Mouse (Mus musculus): Measurements from ENCODE around the gene Ufc1. TPM values are rescaled to one million over a fixed set of nuclear protein-coding genes. Genes with fewer than 3 reads are reported as not detected.

The Ufc1 gene
- total RNA-seq (2014; rRNA removed) (96.6 and 123 TPM in 2 replicates), polyA plus RNA-seq (2015; fragmentation: Nextera tagmentation; extraction: Ambion mirVana) (133 and 150 TPM in 2 replicates)

DNA sequence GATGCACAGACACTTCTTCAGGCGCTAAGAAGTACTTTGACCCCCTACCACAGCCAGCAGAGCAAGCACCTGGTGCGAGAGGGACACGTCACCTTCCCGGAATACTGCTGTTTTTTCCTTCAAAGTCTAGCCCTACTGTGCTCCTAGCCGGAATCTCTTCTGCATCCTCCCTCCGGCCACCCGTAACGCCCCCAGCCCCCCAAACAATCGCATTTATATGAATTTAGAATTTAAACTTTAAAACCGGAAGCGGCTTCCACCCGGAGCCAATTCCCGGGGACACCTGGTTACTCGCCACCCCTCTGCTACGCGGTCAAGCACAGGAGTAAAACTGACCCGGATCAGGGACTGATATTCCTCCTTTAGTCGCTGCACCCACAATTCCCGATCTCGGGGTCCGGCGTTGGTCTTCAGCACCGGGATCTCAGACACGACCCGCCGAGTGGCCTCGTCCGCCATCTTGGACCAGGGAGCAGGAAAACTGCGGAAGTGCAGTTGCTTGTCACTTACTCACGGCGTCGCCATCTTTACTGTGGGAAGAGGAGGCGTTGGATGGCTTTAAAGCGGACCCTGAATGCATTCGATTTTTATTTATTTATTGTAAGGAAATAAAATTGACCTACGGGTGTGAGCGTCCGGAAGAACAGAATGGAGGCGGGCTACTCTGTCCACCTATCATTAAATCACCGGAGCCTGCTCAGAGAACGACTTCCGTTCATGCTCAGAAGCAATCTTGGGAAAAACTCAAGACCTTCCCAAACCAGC, at the start of gene Ufc1:
Gene Ufc1, minus strand, starts transcription at position 727 of the 765 bp plus-strand sequence.
- WGBS, result 1% methylated on average over 42 of the region's 42 CpGs
- Histone ChIP-seq H3K9ac (peak within 1 kb of the TSS; percentile 87), H3K9me3 (ENCODE audit: low read length) (no peaks in the 10 kb centered on the region), H3K4me1 (ENCODE audit: insufficient read depth) (peaks cover 8% of the 10 kb centered on the region), H3K4me3 (ENCODE audit: low read depth, low read length) (peak within 1 kb of the TSS; percentile 63), H3K27ac (ENCODE audit: low read depth, low read length) (peak within 1 kb of the TSS; percentile 94), H3K4me2 (ENCODE audit: low read depth) (peak within 1 kb of the TSS; percentile 53), H3K27me3 (ENCODE audit: insufficient read depth, low read length) (peaks cover 6% of the 10 kb centered on the region; the same call in 1 of the 2 replicates), H3K36me3 (ENCODE audit: insufficient read depth) (peaks cover 4% of the 10 kb centered on the region; the same call in 1 of the 2 replicates)
- ATAC-seq (peak; percentile 89), DNase-seq (peak; percentile 93)
- peak; percentile 51 for TF ChIP-seq CTCF (IDR thresholded peaks at IDR 0.05; ENCODE audit: low read depth)

- H3K36me3 ChIP-seq (ENCODE audit: insufficient read depth), result peaks cover 46% of the 10 kb centered on the region
- H3K9ac ChIP-seq, result no peak overlapping the region
- no peak; the same call in 1 of the 2 replicates for TF ChIP-seq CTCF (IDR thresholded peaks at IDR 0.05; ENCODE audit: low read depth)
- no peaks in the 10 kb centered on the region for H3K27me3 ChIP-seq (ENCODE audit: insufficient read depth, low read length)
- H3K9me3 ChIP-seq (ENCODE audit: low read length), result peaks cover 7% of the 10 kb centered on the region; the same call in 1 of the 2 replicates
- DNase-seq (no peak), ATAC-seq (no peak)
- H3K4me2 ChIP-seq (ENCODE audit: low read depth), result no peak overlapping the region
- WGBS, result 79% methylated on average over 9 of the region's 9 CpGs
- peaks cover 16% of the 10 kb centered on the region for H3K4me1 ChIP-seq (ENCODE audit: insufficient read depth)
- H3K27ac ChIP-seq (ENCODE audit: low read depth, low read length), result no peak overlapping the region
- H3K4me3 ChIP-seq (ENCODE audit: low read depth, low read length), result no peak overlapping the region
Measured at GRCm38 (mm10) chr1:171343922-171344677, 49.3 kb upstream of the Ufc1 start.

GRCm38 (mm10) chr1:171342262-171343207, 47.7 kb upstream of the Ufc1 start:
- ATAC-seq, result no peak
- Histone ChIP-seq H3K9me3 (ENCODE audit: low read length) (peaks cover 7% of the 10 kb centered on the region; the same call in 1 of the 2 replicates), H3K27me3 (ENCODE audit: insufficient read depth, low read length) (no peaks in the 10 kb centered on the region), H3K4me1 (ENCODE audit: insufficient read depth) (peaks cover 16% of the 10 kb centered on the region), H3K4me2 (ENCODE audit: low read depth) (no peak overlapping the region), H3K27ac (ENCODE audit: low read depth, low read length) (no peak overlapping the region), H3K9ac (no peak overlapping the region), H3K36me3 (ENCODE audit: insufficient read depth) (peaks cover 57% of the 10 kb centered on the region), H3K4me3 (ENCODE audit: low read depth, low read length) (no peak overlapping the region)
- TF ChIP-seq CTCF (IDR thresholded peaks at IDR 0.05; ENCODE audit: low read depth), result no peak
- 93% methylated on average over 16 of the region's 16 CpGs for WGBS
- DNase-seq, result no peak

DNA sequence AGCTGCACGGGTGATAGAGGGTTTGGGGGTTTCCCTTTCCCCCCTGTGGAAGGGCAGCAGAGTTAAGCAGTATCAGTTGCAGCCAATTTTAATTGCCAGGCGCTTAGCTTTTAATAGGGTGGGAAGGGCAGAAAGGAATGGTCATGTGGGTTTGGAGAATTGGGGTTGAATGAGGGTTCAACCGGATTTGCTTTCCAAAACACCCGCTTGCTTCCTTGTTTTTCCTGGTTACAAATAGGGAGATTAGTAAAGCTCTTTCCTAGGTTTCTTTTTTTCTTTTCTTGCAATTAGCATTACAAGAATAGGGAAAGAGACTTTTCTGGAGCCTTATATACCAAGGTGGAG, 35.4 kb upstream of the Ufc1 start:
- H3K4me1 ChIP-seq (ENCODE audit: insufficient read depth), result peaks cover 23% of the 10 kb centered on the region
- peak overlapping the region; percentile 98 for H3K4me3 ChIP-seq (ENCODE audit: low read depth, low read length)
- peak overlapping the region; percentile 74 for H3K4me2 ChIP-seq (ENCODE audit: low read depth)
- WGBS, result 0% methylated on average over 4 of the region's 4 CpGs
- no peak for ATAC-seq
- H3K36me3 ChIP-seq (ENCODE audit: insufficient read depth), result peaks cover 3% of the 10 kb centered on the region
- DNase-seq, result no peak
- no peaks in the 10 kb centered on the region for H3K9me3 ChIP-seq (ENCODE audit: low read length)
- no peak for TF ChIP-seq CTCF (IDR thresholded peaks at IDR 0.05; ENCODE audit: low read depth)
- H3K27ac ChIP-seq (ENCODE audit: low read depth, low read length), result peak overlapping the region; percentile 99
- peak overlapping the region; percentile 98 for H3K9ac ChIP-seq
- H3K27me3 ChIP-seq (ENCODE audit: insufficient read depth, low read length), result no peaks in the 10 kb centered on the region

DNA sequence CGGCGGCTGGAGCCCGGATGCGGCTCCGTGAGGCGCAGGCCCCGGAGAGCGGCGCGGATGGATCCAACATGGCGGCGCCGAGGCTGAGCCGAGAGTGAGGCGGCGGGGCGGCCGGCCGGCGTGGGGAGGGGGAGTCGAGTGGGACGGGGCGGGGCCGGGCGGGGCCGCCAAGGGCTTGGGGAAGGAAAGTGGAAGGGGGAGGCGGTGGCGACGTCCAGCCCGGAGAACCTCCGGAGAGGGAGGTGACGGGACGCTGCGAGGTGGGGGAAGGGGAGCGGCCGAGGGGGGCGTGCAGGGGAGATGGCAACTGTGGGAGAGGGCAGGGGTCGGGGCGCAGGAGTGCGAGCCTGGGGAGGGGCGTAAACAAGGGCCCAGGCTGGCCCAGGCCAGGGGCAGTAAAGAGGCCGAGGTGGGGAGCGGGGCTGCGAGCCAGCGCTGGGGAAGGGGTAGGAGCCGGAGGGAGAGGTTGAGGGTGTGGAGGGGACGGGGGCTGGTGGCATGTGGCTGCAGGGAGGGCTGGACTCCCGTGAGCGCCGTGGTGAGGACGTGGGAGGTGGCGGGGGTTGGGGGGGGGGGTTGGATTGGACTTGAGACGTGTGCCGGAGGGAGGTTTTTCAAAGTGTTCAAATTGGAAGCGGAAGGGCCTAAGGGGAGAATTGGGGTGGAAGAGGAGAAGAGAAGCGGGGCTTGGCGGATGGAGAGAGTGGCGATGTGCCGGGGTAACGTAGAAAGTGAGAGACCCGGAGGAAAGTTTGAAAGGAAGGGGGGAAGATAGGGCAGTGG, 34.8 kb upstream of the Ufc1 start:
- H3K9ac ChIP-seq, result peak overlapping the region; percentile 98
- 1% methylated on average over 48 of the region's 61 CpGs for WGBS
- H3K4me1 ChIP-seq (ENCODE audit: insufficient read depth), result peaks cover 23% of the 10 kb centered on the region
- peak overlapping the region; percentile 98 for H3K4me3 ChIP-seq (ENCODE audit: low read depth, low read length)
- peaks cover 1% of the 10 kb centered on the region for H3K36me3 ChIP-seq (ENCODE audit: insufficient read depth)
- TF ChIP-seq CTCF (IDR thresholded peaks at IDR 0.05; ENCODE audit: low read depth), result no peak
- peak overlapping the region; percentile 74 for H3K4me2 ChIP-seq (ENCODE audit: low read depth)
- peak; percentile 83 for ATAC-seq
- no peaks in the 10 kb centered on the region for H3K27me3 ChIP-seq (ENCODE audit: insufficient read depth, low read length)
- DNase-seq, result peak; percentile 37
- peak overlapping the region; percentile 99 for H3K27ac ChIP-seq (ENCODE audit: low read depth, low read length)
- H3K9me3 ChIP-seq (ENCODE audit: low read length), result no peaks in the 10 kb centered on the region
